Mouse (Mus musculus) brown adipose tissue, adult 24 weeks (tissue): Measurements from ENCODE around the gene Gipr. TPM values are rescaled to one million over a fixed set of nuclear protein-coding genes. Genes with fewer than 3 reads are reported as not detected.

Experiments
- H3K27ac ChIP-seq: fragments of 200-500 bp; replicated peaks from 2 replicates; pipeline ENCODE4 v1.5.1; 2012; ENCODE audit warnings: low read depth, mild to moderate bottlenecking, low read length
- H3K4me1 ChIP-seq: fragments of 200-500 bp; 2 replicates; pipeline ENCODE4 v1.6.1; 2012; ENCODE audit warnings: low read length, mixed read lengths; ENCODE audit not compliant: control insufficient read depth, insufficient read depth, insufficient read length
- H3K4me3 ChIP-seq: fragments of 200-500 bp; 2 replicates; pipeline ENCODE4 v1.5.1; 2012; ENCODE audit warnings: low read depth, mild to moderate bottlenecking, low read length, moderate library complexity; ENCODE audit not compliant: insufficient read depth
- polyA plus RNA-seq: library from polyadenylated mRNA; stranded (reverse); fragments of >200 nt; gene quantifications from 2 replicates; pipeline ENCODE4 v1.2.4, GENCODE M21; 2012; ENCODE audit not compliant: missing spikeins, insufficient read depth, insufficient read length

The Gipr gene
- polyA plus RNA-seq, 1 experiment = 0.44 TPM

DNA sequence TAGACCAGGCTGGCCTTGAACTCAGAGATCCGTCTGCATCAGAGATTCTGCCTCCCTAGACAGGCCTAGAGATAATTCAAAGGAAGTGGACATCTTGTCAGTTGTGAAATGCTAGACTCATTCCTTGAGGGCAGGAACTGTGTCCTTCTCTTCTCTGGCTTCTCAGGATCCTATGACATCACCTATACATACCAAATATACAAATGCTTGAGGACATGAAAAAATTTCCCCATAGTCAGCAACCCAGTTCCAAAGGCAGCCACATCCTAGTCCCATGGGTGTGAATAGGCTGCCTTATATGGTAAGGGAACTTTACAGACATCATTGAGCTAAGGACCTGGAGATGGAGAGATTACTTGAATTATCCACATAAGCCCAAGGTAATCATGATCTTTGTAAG, 56.4 kb downstream of the Gipr start:
- Histone ChIP-seq H3K4me3 (no peak overlapping the region), H3K27ac (no peak overlapping the region), H3K4me1 (no peaks in the 10 kb centered on the region)

- Histone ChIP-seq H3K4me3 (no peak overlapping the region), H3K4me1 (no peaks in the 10 kb centered on the region), H3K27ac (no peak overlapping the region)
Observed at GRCm38 (mm10) chr7:19107436-19107835, 58.5 kb downstream of the Gipr start.

Other genes with a start within 250 kb of the Gipr start
- 1.1 and 1.6 TPM in 2 replicates for gene Nova2, start 240.2 kb downstream of the Gipr start, polyA plus RNA-seq
- gene Nanos2, start 178.7 kb downstream of the Gipr start, polyA plus RNA-seq = not detected in 2 replicates
- gene Mypop, start 174.9 kb downstream of the Gipr start, polyA plus RNA-seq = 2.7 and 6.0 TPM in 2 replicates
- 7.9 and 11.4 TPM in 2 replicates for gene Irf2bp1, start 162.1 kb downstream of the Gipr start, polyA plus RNA-seq
- gene Foxa3, start 142.6 kb downstream of the Gipr start, polyA plus RNA-seq = not detected in 2 replicates
- 28.1 and 42.9 TPM in 2 replicates for gene Sympk, start 141.8 kb downstream of the Gipr start, polyA plus RNA-seq
- not detected in 2 replicates for gene Rsph6a, start 111.4 kb downstream of the Gipr start, polyA plus RNA-seq
- gene Dmwd, start 89.9 kb downstream of the Gipr start, polyA plus RNA-seq = 9.6 and 12.0 TPM in 2 replicates
- gene Dmpk, start 82.3 kb downstream of the Gipr start, polyA plus RNA-seq = 50.7 and 72.5 TPM in 2 replicates
- 6.2 and 7.1 TPM in 2 replicates for gene Six5, start 71.5 kb downstream of the Gipr start, polyA plus RNA-seq
- not detected in 2 replicates for gene Gm4969, start 47.8 kb downstream of the Gipr start, polyA plus RNA-seq
- gene Fbxo46, start 46.3 kb downstream of the Gipr start, polyA plus RNA-seq = 1.7 and 3.3 TPM in 2 replicates
- 7.5 and 9.1 TPM in 2 replicates for gene Qpctl, start 16.8 kb downstream of the Gipr start, polyA plus RNA-seq
- 30.3 and 42.2 TPM in 2 replicates for gene Snrpd2, start 16.4 kb downstream of the Gipr start, polyA plus RNA-seq
- gene Eml2, start 10.3 kb upstream of the Gipr start, polyA plus RNA-seq = 7.7 and 9.2 TPM in 2 replicates
- 3.8 and 4.7 TPM in 2 replicates for gene Gpr4, start 46.4 kb upstream of the Gipr start, polyA plus RNA-seq
- gene Opa3, start 62.2 kb upstream of the Gipr start, polyA plus RNA-seq = 28.9 and 29.2 TPM in 2 replicates
- gene Vasp, start 105.7 kb upstream of the Gipr start, polyA plus RNA-seq = 13.4 and 19.2 TPM in 2 replicates
- not detected in 2 replicates for gene Ppm1n, start 113.9 kb upstream of the Gipr start, polyA plus RNA-seq
- gene Rtn2, start 116.5 kb upstream of the Gipr start, polyA plus RNA-seq = 14.9 and 16.6 TPM in 2 replicates
- 2.7 and 48.0 TPM in 2 replicates for gene Fosb, start 143.9 kb upstream of the Gipr start, polyA plus RNA-seq
- gene Ercc1, start 178.7 kb upstream of the Gipr start, polyA plus RNA-seq = 32.6 and 38.4 TPM in 2 replicates
- 3.3 and 5.5 TPM in 2 replicates for gene Cd3eap, start 193.4 kb upstream of the Gipr start, polyA plus RNA-seq
- gene Ppp1r13l, start 193.6 kb upstream of the Gipr start, polyA plus RNA-seq = 1.7 and 4.1 TPM in 2 replicates
- gene Ercc2, start 215.9 kb upstream of the Gipr start, polyA plus RNA-seq = 4.4 and 6.4 TPM in 2 replicates
- not detected in 2 replicates for gene Klc3, start 238.0 kb upstream of the Gipr start, polyA plus RNA-seq
- gene Ckm, start 238.6 kb upstream of the Gipr start, polyA plus RNA-seq = 328 and 404 TPM in 2 replicates